Mouse (Mus musculus): ENCODE measurements around the gene Ankib1.

Ankib1 gene

GRCm38 (mm10) chr5:3645326-3645725 lies 157.4 kb downstream of the Ankib1 start:
- DNase-seq, result no peak

DNA sequence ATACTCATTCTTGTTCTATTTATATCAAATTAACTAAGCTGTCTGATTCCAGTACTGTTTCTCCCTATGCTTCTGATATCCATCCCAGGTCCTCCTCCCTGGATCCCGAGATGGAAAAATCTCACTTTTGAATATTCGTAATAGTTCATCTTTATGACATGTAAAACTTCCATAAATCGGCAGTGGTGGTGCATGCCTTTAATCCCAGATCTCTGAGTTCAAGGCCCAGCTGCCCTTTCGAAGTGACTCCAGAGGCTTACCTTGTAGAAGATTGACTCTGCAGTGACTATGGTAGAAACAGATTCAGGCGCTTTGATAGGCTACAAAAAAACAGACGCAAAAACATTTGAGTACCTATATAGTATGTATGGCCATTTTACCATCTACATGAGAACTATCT lies 158.1 kb downstream of the Ankib1 start:
- no peak for DNase-seq
